Mouse (Mus musculus) layer of hippocampus, postnatal 25 days (tissue): ENCODE measurements around the gene Syn2. TPM values are rescaled to one million over a fixed set of nuclear protein-coding genes. Genes with fewer than 3 reads are reported as not detected.

Experiments used
- DNase-seq, 2 experiments: peaks; one replicate each; pipeline ENCODE4 v3.0.0; 2022; ENCODE audit warnings: mixed read lengths in 2 of 2, low spot score in 1 of 2; ENCODE audit errors: extremely low spot score in 1 of 2
- total RNA-seq, 2 experiments: library from RNA; stranded (reverse); gene quantifications; 2 replicates each; pipeline ENCODE4 v1.2.3; 2021

Gene Syn2
- total RNA-seq, 2 experiments from 2014 or later = 590 to 635 TPM

- DNase-seq = no peak
Observed at GRCm38 (mm10) chr6:115241131-115241699, 106.5 kb downstream of the Syn2 start.

GRCm38 (mm10) chr6:115241939-115242338 lies 107.2 kb downstream of the Syn2 start:
- DNase-seq = no peak

GRCm38 (mm10) chr6:115244222-115244621 lies 109.5 kb downstream of the Syn2 start:
- DNase-seq = no peak

GRCm38 (mm10) chr6:115245500-115246058 lies 110.9 kb downstream of the Syn2 start:
- DNase-seq = no peak

GRCm38 (mm10) chr6:115251531-115251985 lies 116.9 kb downstream of the Syn2 start:
- peak in 1 of 2 experiments; percentile 49 for DNase-seq

GRCm38 (mm10) chr6:115252099-115252873 lies 117.6 kb downstream of the Syn2 start, which contains the start of gene Timp4:
TSS of gene Timp4 (minus strand) at chr6:115252205.
- no peak for DNase-seq

- no peak for DNase-seq
Observed at GRCm38 (mm10) chr6:115255171-115255570, 120.5 kb downstream of the Syn2 start.

- no peak for DNase-seq
Observed at GRCm38 (mm10) chr6:115260507-115260906, 125.8 kb downstream of the Syn2 start.

- no peak for DNase-seq
Observed at GRCm38 (mm10) chr6:115266791-115267190, 132.1 kb downstream of the Syn2 start.

GRCm38 (mm10) chr6:115267916-115268315 lies 133.2 kb downstream of the Syn2 start:
- peak; percentile 50 to 78 for DNase-seq

- no peak for DNase-seq
Observed at GRCm38 (mm10) chr6:115268551-115269385, 134.1 kb downstream of the Syn2 start.

GRCm38 (mm10) chr6:115269561-115269960 lies 134.9 kb downstream of the Syn2 start:
- DNase-seq = no peak

GRCm38 (mm10) chr6:115270085-115270484 lies 135.4 kb downstream of the Syn2 start:
- DNase-seq = no peak

- no peak for DNase-seq
Observed at GRCm38 (mm10) chr6:115271326-115271725, 136.6 kb downstream of the Syn2 start.

GRCm38 (mm10) chr6:115271866-115272271 lies 137.2 kb downstream of the Syn2 start:
- DNase-seq = no peak

- DNase-seq = no peak
Observed at GRCm38 (mm10) chr6:115273346-115273745, 138.6 kb downstream of the Syn2 start.

GRCm38 (mm10) chr6:115274705-115275104 lies 140.0 kb downstream of the Syn2 start:
- DNase-seq = no peak

GRCm38 (mm10) chr6:115275116-115275815 lies 140.6 kb downstream of the Syn2 start:
- no peak for DNase-seq

- no peak for DNase-seq
Observed at GRCm38 (mm10) chr6:115278086-115278485, 143.4 kb downstream of the Syn2 start.

GRCm38 (mm10) chr6:115279639-115280038 lies 144.9 kb downstream of the Syn2 start:
- no peak for DNase-seq
